Mouse (Mus musculus): Measurements from ENCODE around the gene Prpf6. TPM values are rescaled to one million over a fixed set of nuclear protein-coding genes. Genes with fewer than 3 reads are reported as not detected.

The Prpf6 gene
- polyA plus RNA-seq, 1 experiment from 2014 or later: 58.8 TPM

- Histone ChIP-seq H3K36me3 (ENCODE audit: insufficient read depth) (peaks cover 58% of the 10 kb centered on the region), H3K4me1 (ENCODE audit: insufficient read depth) (peaks cover 8% of the 10 kb centered on the region), H3K4me3 (ENCODE audit: low read depth, low read length) (no peak within 1 kb of the TSS), H3K9me3 (ENCODE audit: low read depth, low read length) (no peaks in the 10 kb centered on the region), H3K27me3 (ENCODE audit: insufficient read depth, low read length) (no peaks in the 10 kb centered on the region), H3K4me2 (no peak within 1 kb of the TSS), H3K27ac (ENCODE audit: low read depth) (no peak within 1 kb of the TSS), H3K9ac (no peak within 1 kb of the TSS)
- no peak for ATAC-seq (ENCODE audit: insufficient read depth)
- no peak for TF ChIP-seq CTCF (IDR thresholded peaks at IDR 0.05; ENCODE audit: low read depth)
- 80% methylated on average over 4 of the region's 4 CpGs for WGBS
- DNase-seq: no peak
Observed at GRCm38 (mm10) chr2:181584411-181584942, 7.2 kb upstream of the Prpf6 start, which contains the start of gene Uckl1. Gene Uckl1, minus strand, starts transcription at chr2:181584892.

- DNase-seq: no peak
- H3K27me3 ChIP-seq (ENCODE audit: insufficient read depth, low read length): no peaks in the 10 kb centered on the region
- 91% methylated on average over 5 of the region's 5 CpGs for WGBS
- H3K36me3 ChIP-seq (ENCODE audit: insufficient read depth): peaks cover 68% of the 10 kb centered on the region
- H3K9ac ChIP-seq: no peak overlapping the region
- no peak overlapping the region for H3K4me3 ChIP-seq (ENCODE audit: low read depth, low read length)
- no peak for TF ChIP-seq CTCF (IDR thresholded peaks at IDR 0.05; ENCODE audit: low read depth)
- H3K9me3 ChIP-seq (ENCODE audit: low read depth, low read length): no peaks in the 10 kb centered on the region
- no peak overlapping the region for H3K27ac ChIP-seq (ENCODE audit: low read depth)
- no peak overlapping the region for H3K4me2 ChIP-seq
- peaks cover 6% of the 10 kb centered on the region for H3K4me1 ChIP-seq (ENCODE audit: insufficient read depth)
- ATAC-seq (ENCODE audit: insufficient read depth): no peak
Observed at GRCm38 (mm10) chr2:181585506-181585905, 6.2 kb upstream of the Prpf6 start.

- ATAC-seq (ENCODE audit: insufficient read depth) (no peak), DNase-seq (no peak)
- Histone ChIP-seq H3K27ac (ENCODE audit: low read depth) (no peak overlapping the region), H3K4me1 (ENCODE audit: insufficient read depth) (peaks cover 3% of the 10 kb centered on the region; the same call in 1 of the 2 replicates), H3K36me3 (ENCODE audit: insufficient read depth) (peaks cover 70% of the 10 kb centered on the region), H3K27me3 (ENCODE audit: insufficient read depth, low read length) (no peaks in the 10 kb centered on the region), H3K4me2 (no peak overlapping the region), H3K4me3 (ENCODE audit: low read depth, low read length) (no peak overlapping the region), H3K9me3 (ENCODE audit: low read depth, low read length) (no peaks in the 10 kb centered on the region), H3K9ac (no peak overlapping the region)
- WGBS: 94% methylated on average over 3 of the region's 3 CpGs
- TF ChIP-seq CTCF (IDR thresholded peaks at IDR 0.05; ENCODE audit: low read depth): no peak
Observed at GRCm38 (mm10) chr2:181586124-181586523, 5.5 kb upstream of the Prpf6 start.

- H3K36me3 ChIP-seq (ENCODE audit: insufficient read depth): peaks cover 70% of the 10 kb centered on the region
- no peaks in the 10 kb centered on the region for H3K27me3 ChIP-seq (ENCODE audit: insufficient read depth, low read length)
- DNase-seq (no peak), ATAC-seq (ENCODE audit: insufficient read depth) (no peak)
- H3K9me3 ChIP-seq (ENCODE audit: low read depth, low read length): no peaks in the 10 kb centered on the region
- no peak overlapping the region for H3K4me2 ChIP-seq
- WGBS: 79% methylated on average over 6 of the region's 6 CpGs
- no peaks in the 10 kb centered on the region for H3K4me1 ChIP-seq (ENCODE audit: insufficient read depth)
- no peak overlapping the region for H3K27ac ChIP-seq (ENCODE audit: low read depth)
- no peak for TF ChIP-seq CTCF (IDR thresholded peaks at IDR 0.05; ENCODE audit: low read depth)
- H3K9ac ChIP-seq: no peak overlapping the region
- H3K4me3 ChIP-seq (ENCODE audit: low read depth, low read length): no peak overlapping the region
Observed at GRCm38 (mm10) chr2:181587796-181588195, 3.9 kb upstream of the Prpf6 start.

GRCm38 (mm10) chr2:181588229-181588780 is 3.4 kb upstream of the Prpf6 start:
- Histone ChIP-seq H3K4me2 (no peak overlapping the region), H3K27ac (ENCODE audit: low read depth) (no peak overlapping the region), H3K27me3 (ENCODE audit: insufficient read depth, low read length) (no peaks in the 10 kb centered on the region), H3K9ac (no peak overlapping the region), H3K9me3 (ENCODE audit: low read depth, low read length) (no peaks in the 10 kb centered on the region), H3K4me3 (ENCODE audit: low read depth, low read length) (no peak overlapping the region), H3K4me1 (ENCODE audit: insufficient read depth) (no peaks in the 10 kb centered on the region), H3K36me3 (ENCODE audit: insufficient read depth) (peaks cover 70% of the 10 kb centered on the region)
- no peak for TF ChIP-seq CTCF (IDR thresholded peaks at IDR 0.05; ENCODE audit: low read depth)
- ATAC-seq (ENCODE audit: insufficient read depth) (no peak), DNase-seq (no peak)
- 83% methylated on average over 11 of the region's 11 CpGs for WGBS

GRCm38 (mm10) chr2:181589011-181589731 is 2.5 kb upstream of the Prpf6 start:
- 88% methylated on average over 10 of the region's 10 CpGs for WGBS
- Histone ChIP-seq H3K4me2 (no peak overlapping the region), H3K27ac (ENCODE audit: low read depth) (no peak overlapping the region), H3K27me3 (ENCODE audit: insufficient read depth, low read length) (no peaks in the 10 kb centered on the region), H3K4me3 (ENCODE audit: low read depth, low read length) (no peak overlapping the region), H3K4me1 (ENCODE audit: insufficient read depth) (no peaks in the 10 kb centered on the region), H3K36me3 (ENCODE audit: insufficient read depth) (peaks cover 64% of the 10 kb centered on the region), H3K9me3 (ENCODE audit: low read depth, low read length) (no peaks in the 10 kb centered on the region), H3K9ac (no peak overlapping the region)
- TF ChIP-seq CTCF (IDR thresholded peaks at IDR 0.05; ENCODE audit: low read depth): no peak
- ATAC-seq (ENCODE audit: insufficient read depth) (no peak), DNase-seq (no peak)

GRCm38 (mm10) chr2:181589732-181590105 is 1.9 kb upstream of the Prpf6 start:
- H3K4me1 ChIP-seq (ENCODE audit: insufficient read depth): no peaks in the 10 kb centered on the region
- TF ChIP-seq CTCF (IDR thresholded peaks at IDR 0.05; ENCODE audit: low read depth): no peak
- H3K9ac ChIP-seq: no peak overlapping the region
- H3K4me2 ChIP-seq: no peak overlapping the region
- no peak for ATAC-seq (ENCODE audit: insufficient read depth)
- H3K36me3 ChIP-seq (ENCODE audit: insufficient read depth): peaks cover 59% of the 10 kb centered on the region
- no peaks in the 10 kb centered on the region for H3K27me3 ChIP-seq (ENCODE audit: insufficient read depth, low read length)
- no peak for DNase-seq
- H3K4me3 ChIP-seq (ENCODE audit: low read depth, low read length): no peak overlapping the region
- WGBS: 86% methylated on average over 9 of the region's 9 CpGs
- H3K9me3 ChIP-seq (ENCODE audit: low read depth, low read length): no peaks in the 10 kb centered on the region
- no peak overlapping the region for H3K27ac ChIP-seq (ENCODE audit: low read depth)

All from lung, embryonic 14.5 days (tissue).